Mouse (Mus musculus): Measurements from ENCODE around the gene Cox17. TPM values are rescaled to one million over a fixed set of nuclear protein-coding genes. Genes with fewer than 3 reads are reported as not detected.

Gene Cox17
- polyA plus RNA-seq, 1 experiment from 2014 or later: 147 TPM

DNA sequence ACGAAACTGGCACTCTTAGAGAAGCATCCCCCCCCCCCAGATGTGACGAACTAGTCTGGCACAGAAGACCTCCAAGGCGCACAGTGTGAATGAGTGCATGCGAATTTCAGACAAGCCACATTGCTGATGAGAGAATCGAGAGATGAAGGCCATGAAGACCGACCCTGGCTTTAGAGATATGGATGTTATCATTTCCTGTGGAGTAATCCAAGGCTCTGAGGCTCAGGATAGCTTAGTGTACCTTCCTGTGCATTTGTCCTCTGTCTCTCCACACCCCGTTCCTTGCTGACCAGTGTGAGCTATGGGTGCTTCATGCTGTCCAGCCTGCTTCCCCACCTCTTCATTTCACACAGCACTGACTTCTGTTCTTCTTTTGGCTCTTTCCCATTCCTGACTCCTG lies 28.4 kb downstream of the Cox17 start:
- H3K4me1 ChIP-seq (ENCODE audit: insufficient read depth, low read length): peaks cover 6% of the 10 kb centered on the region; the same call in 1 of the 2 replicates
- H3K36me3 ChIP-seq (ENCODE audit: insufficient read depth, low read length): no peaks in the 10 kb centered on the region
- H3K27me3 ChIP-seq (ENCODE audit: insufficient read depth, low read length): no peaks in the 10 kb centered on the region
- no peak for ATAC-seq (ENCODE audit: low FRiP score, low TSS enrichment)
- no peak overlapping the region for H3K27ac ChIP-seq (ENCODE audit: low read length)
- no peak overlapping the region for H3K9ac ChIP-seq (replicated peaks; ENCODE audit: low read length)
- no peak overlapping the region for H3K4me3 ChIP-seq (ENCODE audit: low read length)
- H3K4me2 ChIP-seq (replicated peaks; ENCODE audit: low read depth, low read length): no peak overlapping the region
- WGBS: 80% methylated on average over 7 of the region's 7 CpGs
- H3K9me3 ChIP-seq (ENCODE audit: low read length): no peaks in the 10 kb centered on the region

DNA sequence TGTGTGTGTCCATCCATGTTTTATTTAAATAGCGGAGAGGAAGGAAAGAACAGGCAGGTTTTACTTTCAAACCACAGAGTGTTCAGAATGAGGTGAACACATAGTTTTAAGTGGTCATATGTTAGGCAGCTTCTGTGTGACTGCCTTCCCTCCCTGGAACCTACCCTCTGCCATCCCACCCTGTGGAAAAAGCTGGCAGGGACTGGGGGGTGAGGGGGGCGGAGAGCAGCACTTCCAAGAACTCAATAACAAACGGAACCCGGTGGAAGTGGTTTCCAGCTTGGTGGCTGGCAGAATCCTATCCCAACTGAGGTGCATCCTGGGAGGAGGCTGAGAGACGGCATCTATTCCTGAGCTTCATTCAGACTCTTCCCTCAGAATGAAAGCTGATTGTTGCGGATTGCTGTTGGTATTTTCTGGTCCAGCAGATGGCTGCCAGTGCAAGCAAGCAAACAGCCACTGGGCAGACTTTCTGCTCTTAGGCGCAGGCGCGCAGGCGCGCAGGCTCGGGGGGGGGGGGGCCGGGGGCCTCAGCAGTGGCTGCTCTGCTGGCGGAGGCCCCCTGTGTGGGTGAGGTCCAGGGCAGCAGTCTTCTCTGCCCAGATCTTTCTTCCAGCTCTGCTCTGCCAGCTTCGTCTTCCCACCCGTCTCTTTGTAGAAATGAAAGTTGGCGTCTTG lies 29.5 kb downstream of the Cox17 start:
- H3K27me3 ChIP-seq (ENCODE audit: insufficient read depth, low read length): no peaks in the 10 kb centered on the region
- no peak overlapping the region for H3K27ac ChIP-seq (ENCODE audit: low read length)
- H3K9me3 ChIP-seq (ENCODE audit: low read length): no peaks in the 10 kb centered on the region

DNA sequence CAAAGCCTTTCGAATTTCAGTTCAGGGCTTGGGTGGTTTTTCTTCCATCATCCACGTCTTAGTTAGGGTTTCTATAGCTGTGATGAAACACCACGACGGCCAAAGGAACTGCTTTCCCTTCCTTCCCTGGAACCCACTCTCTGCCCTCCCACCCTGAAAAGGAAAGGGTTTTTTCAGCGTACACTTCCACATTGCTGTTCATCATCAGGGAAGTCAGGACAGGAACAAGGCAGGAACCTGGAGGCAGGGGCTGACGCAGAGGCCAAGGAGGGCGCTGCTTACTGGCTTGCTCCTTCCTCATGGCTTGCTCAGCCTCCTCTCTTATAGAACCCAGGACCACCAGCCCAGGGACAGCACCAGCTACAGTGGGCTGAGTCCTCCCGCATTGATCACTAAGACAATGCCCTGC lies 30.1 kb downstream of the Cox17 start:
- peaks cover 6% of the 10 kb centered on the region; the same call in 1 of the 2 replicates for H3K4me1 ChIP-seq (ENCODE audit: insufficient read depth, low read length)
- H3K36me3 ChIP-seq (ENCODE audit: insufficient read depth, low read length): no peaks in the 10 kb centered on the region
- ATAC-seq (ENCODE audit: low FRiP score, low TSS enrichment): peak; percentile 29; the same call in 1 of the 2 replicates
- H3K4me3 ChIP-seq (ENCODE audit: low read length): peak overlapping the region; percentile 30
- peak overlapping the region; percentile 49 for H3K4me2 ChIP-seq (replicated peaks; ENCODE audit: low read depth, low read length)
- peak overlapping the region; percentile 60 for H3K9ac ChIP-seq (replicated peaks; ENCODE audit: low read length)
- no peaks in the 10 kb centered on the region for H3K27me3 ChIP-seq (ENCODE audit: insufficient read depth, low read length)
- no peak overlapping the region for H3K27ac ChIP-seq (ENCODE audit: low read length)
- H3K9me3 ChIP-seq (ENCODE audit: low read length): no peaks in the 10 kb centered on the region
- WGBS: 55% methylated on average over 8 of the region's 8 CpGs

More for the DNA sequence above, 29.5 kb downstream of the Cox17 start:
- peak; percentile 84; the same call in 1 of the 2 replicates for ATAC-seq (ENCODE audit: low FRiP score, low TSS enrichment)
- Histone ChIP-seq H3K9ac (replicated peaks; ENCODE audit: low read length) (peak overlapping the region; percentile 60), H3K4me3 (ENCODE audit: low read length) (peak overlapping the region; percentile 30), H3K4me2 (replicated peaks; ENCODE audit: low read depth, low read length) (peak overlapping the region; percentile 49), H3K36me3 (ENCODE audit: insufficient read depth, low read length) (no peaks in the 10 kb centered on the region), H3K4me1 (ENCODE audit: insufficient read depth, low read length) (peaks cover 6% of the 10 kb centered on the region; the same call in 1 of the 2 replicates)
- 35% methylated on average over 17 of the region's 17 CpGs for WGBS

DNA sequence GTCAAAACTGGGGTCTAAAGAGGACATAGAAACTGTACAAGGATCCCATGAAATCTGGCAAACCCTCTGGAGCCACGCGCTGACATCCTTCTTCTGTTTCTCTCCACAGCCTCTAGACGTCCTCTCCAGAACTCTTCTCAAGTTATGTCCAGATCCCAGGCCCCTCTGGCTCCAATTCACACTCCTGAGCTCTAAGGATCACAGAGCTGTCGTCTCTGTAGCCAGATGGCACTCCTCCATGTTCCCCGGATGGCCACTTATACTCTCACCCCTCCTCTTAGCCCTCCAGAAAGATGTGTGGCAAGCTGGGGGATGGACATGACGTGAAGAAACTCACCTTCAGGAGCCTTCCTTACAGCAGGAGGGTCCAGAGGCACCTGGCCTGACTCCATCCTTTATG lies 30.8 kb downstream of the Cox17 start:
- Histone ChIP-seq H3K9ac (replicated peaks; ENCODE audit: low read length) (no peak overlapping the region), H3K27me3 (ENCODE audit: insufficient read depth, low read length) (no peaks in the 10 kb centered on the region), H3K27ac (ENCODE audit: low read length) (no peak overlapping the region), H3K4me1 (ENCODE audit: insufficient read depth, low read length) (peaks cover 6% of the 10 kb centered on the region; the same call in 1 of the 2 replicates), H3K9me3 (ENCODE audit: low read length) (no peaks in the 10 kb centered on the region), H3K4me2 (replicated peaks; ENCODE audit: low read depth, low read length) (no peak overlapping the region), H3K36me3 (ENCODE audit: insufficient read depth, low read length) (no peaks in the 10 kb centered on the region), H3K4me3 (ENCODE audit: low read length) (no peak overlapping the region)
- 72% methylated on average over 6 of the region's 6 CpGs for WGBS
- no peak for ATAC-seq (ENCODE audit: low FRiP score, low TSS enrichment)

DNA sequence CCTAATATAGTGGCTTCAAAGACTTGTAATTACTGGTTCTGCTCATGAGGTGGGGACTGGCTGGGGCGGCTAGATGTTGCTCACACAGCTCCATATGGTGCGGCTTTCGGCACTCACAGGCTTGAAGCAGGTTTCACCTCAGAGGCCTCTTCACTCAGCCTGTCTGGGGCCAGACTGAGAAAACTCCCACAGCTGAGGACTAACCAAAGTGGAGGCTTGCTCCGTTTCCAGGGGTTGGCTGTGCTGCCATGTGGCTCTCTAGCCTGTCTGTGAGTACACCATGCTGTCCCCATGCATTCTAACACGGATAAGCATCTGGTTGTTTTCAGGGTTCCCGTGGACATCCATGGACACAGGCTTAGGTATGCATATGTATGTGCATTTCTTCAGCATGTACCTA lies 31.8 kb downstream of the Cox17 start:
- Histone ChIP-seq H3K4me3 (ENCODE audit: low read length) (no peak overlapping the region), H3K4me2 (replicated peaks; ENCODE audit: low read depth, low read length) (no peak overlapping the region), H3K4me1 (ENCODE audit: insufficient read depth, low read length) (peaks cover 6% of the 10 kb centered on the region; the same call in 1 of the 2 replicates), H3K9me3 (ENCODE audit: low read length) (no peaks in the 10 kb centered on the region), H3K36me3 (ENCODE audit: insufficient read depth, low read length) (no peaks in the 10 kb centered on the region), H3K27me3 (ENCODE audit: insufficient read depth, low read length) (no peaks in the 10 kb centered on the region), H3K9ac (replicated peaks; ENCODE audit: low read length) (no peak overlapping the region), H3K27ac (ENCODE audit: low read length) (no peak overlapping the region)
- WGBS: 57% methylated on average over 6 of the region's 6 CpGs
- ATAC-seq (ENCODE audit: low FRiP score, low TSS enrichment): no peak

DNA sequence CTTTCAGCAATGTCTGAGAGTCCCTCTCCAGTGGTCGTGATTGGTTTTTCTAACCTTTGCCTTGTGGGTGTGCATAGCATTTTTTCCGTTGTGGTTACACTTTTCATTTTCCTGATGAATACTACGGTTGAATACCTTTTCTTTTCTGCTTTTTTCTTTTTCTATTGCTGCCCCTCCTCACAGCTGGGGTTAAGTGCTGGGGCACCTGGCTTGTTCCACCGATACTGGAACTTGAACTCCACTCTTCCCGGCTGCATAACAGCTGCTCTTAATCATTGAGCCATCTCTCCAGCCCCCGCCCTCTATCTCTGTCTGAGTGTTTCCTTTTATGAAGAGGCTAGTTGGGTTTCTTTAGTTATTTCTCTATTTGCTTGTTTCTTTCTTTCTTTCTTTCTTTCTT lies 32.3 kb downstream of the Cox17 start:
- Histone ChIP-seq H3K27ac (ENCODE audit: low read length) (no peak overlapping the region), H3K36me3 (ENCODE audit: insufficient read depth, low read length) (no peaks in the 10 kb centered on the region), H3K9me3 (ENCODE audit: low read length) (no peaks in the 10 kb centered on the region), H3K9ac (replicated peaks; ENCODE audit: low read length) (no peak overlapping the region), H3K27me3 (ENCODE audit: insufficient read depth, low read length) (no peaks in the 10 kb centered on the region), H3K4me2 (replicated peaks; ENCODE audit: low read depth, low read length) (no peak overlapping the region), H3K4me3 (ENCODE audit: low read length) (no peak overlapping the region), H3K4me1 (ENCODE audit: insufficient read depth, low read length) (peaks cover 6% of the 10 kb centered on the region; the same call in 1 of the 2 replicates)
- ATAC-seq (ENCODE audit: low FRiP score, low TSS enrichment): no peak
- WGBS: 15% methylated on average over 6 of the region's 6 CpGs

DNA sequence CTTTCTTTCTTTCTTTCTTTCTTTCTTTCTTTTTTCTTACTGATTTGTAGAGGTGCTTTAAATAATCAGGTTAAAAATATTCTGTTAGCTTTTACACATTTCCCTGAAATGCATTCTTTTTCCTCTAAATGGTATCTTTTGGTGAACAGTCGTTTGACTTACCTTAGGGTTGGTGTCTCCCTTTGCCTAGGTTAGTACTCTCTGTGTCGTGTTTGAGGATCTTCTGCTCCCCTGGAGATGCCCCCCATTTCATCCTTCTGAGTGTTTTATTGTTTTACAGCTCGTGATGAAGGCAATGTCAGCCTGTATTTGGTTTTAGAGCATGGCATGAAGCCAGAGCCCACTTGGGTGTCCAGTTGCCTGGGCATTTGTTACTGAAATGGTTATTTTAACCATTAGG lies 32.7 kb downstream of the Cox17 start:
- H3K4me3 ChIP-seq (ENCODE audit: low read length): no peak overlapping the region
- 20% methylated on average over 3 of the region's 3 CpGs for WGBS
- no peak overlapping the region for H3K27ac ChIP-seq (ENCODE audit: low read length)

DNA sequence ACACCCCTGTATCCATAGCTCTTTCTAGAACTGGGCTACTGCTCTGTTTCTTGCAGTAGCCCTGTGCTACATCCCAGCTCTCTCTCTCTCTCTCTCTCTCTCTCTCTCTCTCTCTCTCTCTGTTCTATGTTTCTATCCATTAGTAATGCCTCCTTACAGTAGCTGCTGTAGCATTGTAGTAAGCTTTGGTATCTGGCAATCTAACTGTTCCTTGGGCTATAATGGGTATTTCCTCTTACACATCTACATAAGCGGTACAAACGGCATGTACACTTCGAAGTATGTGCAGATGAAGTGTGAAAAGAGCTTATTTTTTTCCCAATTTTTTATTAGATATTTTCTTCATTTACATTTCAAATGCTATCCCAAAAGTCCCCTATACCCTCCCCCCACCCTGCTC lies 33.1 kb downstream of the Cox17 start:
- H3K9me3 ChIP-seq (ENCODE audit: low read length): no peaks in the 10 kb centered on the region
- WGBS: 94% methylated on average over 3 of the region's 3 CpGs
- H3K9ac ChIP-seq (replicated peaks; ENCODE audit: low read length): no peak overlapping the region
- no peaks in the 10 kb centered on the region for H3K27me3 ChIP-seq (ENCODE audit: insufficient read depth, low read length)
- H3K36me3 ChIP-seq (ENCODE audit: insufficient read depth, low read length): no peaks in the 10 kb centered on the region
- H3K4me3 ChIP-seq (ENCODE audit: low read length): no peak overlapping the region
- H3K4me1 ChIP-seq (ENCODE audit: insufficient read depth, low read length): peaks cover 6% of the 10 kb centered on the region; the same call in 1 of the 2 replicates
- no peak overlapping the region for H3K4me2 ChIP-seq (replicated peaks; ENCODE audit: low read depth, low read length)
- no peak for ATAC-seq (ENCODE audit: low FRiP score, low TSS enrichment)
- H3K27ac ChIP-seq (ENCODE audit: low read length): no peak overlapping the region

More for the DNA sequence above, 32.7 kb downstream of the Cox17 start:
- no peak for ATAC-seq (ENCODE audit: low FRiP score, low TSS enrichment)
- Histone ChIP-seq H3K27me3 (ENCODE audit: insufficient read depth, low read length) (no peaks in the 10 kb centered on the region), H3K36me3 (ENCODE audit: insufficient read depth, low read length) (no peaks in the 10 kb centered on the region), H3K9ac (replicated peaks; ENCODE audit: low read length) (no peak overlapping the region), H3K4me2 (replicated peaks; ENCODE audit: low read depth, low read length) (no peak overlapping the region), H3K9me3 (ENCODE audit: low read length) (no peaks in the 10 kb centered on the region), H3K4me1 (ENCODE audit: insufficient read depth, low read length) (peaks cover 6% of the 10 kb centered on the region; the same call in 1 of the 2 replicates)

DNA sequence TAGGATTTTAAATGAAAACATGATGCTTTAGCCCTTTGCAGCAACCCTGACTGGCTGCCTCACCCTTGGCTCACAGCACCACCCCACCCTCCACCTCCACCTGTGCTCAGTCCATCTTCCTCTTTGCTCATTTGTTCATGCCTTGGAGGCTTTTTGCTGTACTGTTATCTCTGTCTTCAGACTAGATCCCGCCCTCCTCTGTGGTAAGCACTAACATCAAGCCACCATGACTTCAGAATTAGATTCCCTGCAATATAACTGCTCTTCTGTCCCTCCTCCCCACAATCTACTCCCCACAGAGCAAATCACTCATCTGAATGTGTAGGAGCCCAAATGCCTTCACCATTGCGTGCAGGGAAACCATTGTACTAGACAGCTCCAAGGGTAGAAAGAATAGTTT lies 36.9 kb downstream of the Cox17 start:
- no peaks in the 10 kb centered on the region for H3K27me3 ChIP-seq (ENCODE audit: insufficient read depth, low read length)
- H3K4me2 ChIP-seq (replicated peaks; ENCODE audit: low read depth, low read length): no peak overlapping the region
- no peak overlapping the region for H3K4me3 ChIP-seq (ENCODE audit: low read length)
- H3K9me3 ChIP-seq (ENCODE audit: low read length): no peaks in the 10 kb centered on the region
- H3K9ac ChIP-seq (replicated peaks; ENCODE audit: low read length): no peak overlapping the region
- H3K27ac ChIP-seq (ENCODE audit: low read length): no peak overlapping the region
- no peaks in the 10 kb centered on the region for H3K4me1 ChIP-seq (ENCODE audit: insufficient read depth, low read length)
- H3K36me3 ChIP-seq (ENCODE audit: insufficient read depth, low read length): no peaks in the 10 kb centered on the region
- WGBS: 89% methylated on average over 2 of the region's 2 CpGs
- ATAC-seq (ENCODE audit: low FRiP score, low TSS enrichment): no peak

DNA sequence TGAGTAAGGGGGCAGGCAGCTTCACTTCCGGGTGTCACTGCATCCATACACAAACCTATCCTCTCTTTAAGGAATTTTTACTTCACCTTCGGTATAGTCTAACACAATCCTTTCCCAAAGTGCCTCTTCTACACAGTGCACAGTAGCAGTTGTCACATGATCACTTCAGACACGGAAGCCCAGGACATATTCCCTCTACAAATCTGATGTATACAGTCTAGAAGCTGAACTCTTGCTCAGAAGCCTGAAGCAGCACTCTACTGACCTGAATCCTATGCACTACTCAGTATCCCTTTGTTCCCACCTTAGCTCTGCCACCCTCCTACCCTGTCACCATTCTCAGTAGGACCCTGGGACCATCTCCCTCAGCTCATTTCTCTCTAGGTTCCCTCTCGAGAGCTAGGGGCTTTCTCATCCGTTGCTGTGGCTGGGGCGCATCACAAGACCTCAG lies 38.4 kb downstream of the Cox17 start:
- Histone ChIP-seq H3K36me3 (ENCODE audit: insufficient read depth, low read length) (no peaks in the 10 kb centered on the region), H3K4me1 (ENCODE audit: insufficient read depth, low read length) (no peaks in the 10 kb centered on the region), H3K27ac (ENCODE audit: low read length) (no peak overlapping the region), H3K9me3 (ENCODE audit: low read length) (no peaks in the 10 kb centered on the region), H3K27me3 (ENCODE audit: insufficient read depth, low read length) (no peaks in the 10 kb centered on the region), H3K4me3 (ENCODE audit: low read length) (no peak overlapping the region), H3K9ac (replicated peaks; ENCODE audit: low read length) (no peak overlapping the region), H3K4me2 (replicated peaks; ENCODE audit: low read depth, low read length) (no peak overlapping the region)
- ATAC-seq (ENCODE audit: low FRiP score, low TSS enrichment): no peak
- 88% methylated on average over 6 of the region's 6 CpGs for WGBS

All from kidney, embryonic 16.5 days (tissue).